Mouse (Mus musculus) hindbrain, postnatal 0 days (tissue): ENCODE results near the gene Pfdn4. TPM values are rescaled to one million over a fixed set of nuclear protein-coding genes. Genes with fewer than 3 reads are reported as not detected.
A peak's percentile ranks its signal among the peaks of the same experiment; 100 is the strongest.

Experiments
- ATAC-seq: fragments of 200-750 bp; cut with Nextera tagmentation; 2 replicates; pipeline ENCODE4 v1.8.0; 2017; ENCODE audit warnings: mild to moderate bottlenecking, moderate TSS enrichment, moderate library complexity
- DNase-seq: peaks from one replicate; pipeline ENCODE4 v3.0.0-alpha.2; 2015; ENCODE audit warnings: low spot score
- H3K27ac ChIP-seq: fragments of 300-500 bp; sonication (generic); 2 replicates; pipeline ENCODE4 v1.5.1; 2014; ENCODE audit warnings: mild to moderate bottlenecking
- H3K27me3 ChIP-seq: fragments of 300-500 bp; sonication (generic); 2 replicates; pipeline ENCODE4 v1.6.1; 2014; ENCODE audit warnings: low read length, mixed read lengths; ENCODE audit not compliant: insufficient read depth
- H3K36me3 ChIP-seq: fragments of 300-500 bp; sonication (generic); 2 replicates; pipeline ENCODE4 v1.6.1; 2014; ENCODE audit warnings: low read length, mixed read lengths; ENCODE audit not compliant: insufficient read depth
- H3K4me1 ChIP-seq: fragments of 300-500 bp; sonication (generic); 2 replicates; pipeline ENCODE4 v1.6.1; 2014; ENCODE audit warnings: antibody characterized with exemption, low read length, mixed read lengths; ENCODE audit not compliant: insufficient read depth
- H3K4me2 ChIP-seq: fragments of 300-500 bp; sonication (generic); 2 replicates; pipeline ENCODE4 v1.6.1; 2014; ENCODE audit warnings: low read depth, mild to moderate bottlenecking, low read length, moderate library complexity, mixed read lengths
- H3K4me3 ChIP-seq: fragments of 300-500 bp; sonication (generic); 2 replicates; pipeline ENCODE4 v1.5.1; 2014; ENCODE audit warnings: low read length
- H3K9ac ChIP-seq: fragments of 300-500 bp; sonication (generic); replicated peaks from 2 replicates; pipeline ENCODE4 v1.6.1; 2014; ENCODE audit warnings: mild to moderate bottlenecking, low read length, moderate library complexity, mixed read lengths
- H3K9me3 ChIP-seq: fragments of 300-500 bp; sonication (generic); 2 replicates; pipeline ENCODE4 v1.6.1; 2016; ENCODE audit warnings: low read length, mixed read lengths
- CTCF ChIP-seq: IDR thresholded peaks from 2 replicates; pipeline ENCODE4 v1.5.1; 2016; ENCODE audit warnings: antibody characterized with exemption, control low read depth, low read depth
- WGBS: fragments of 180-500 bp; shearing (Covaris S2); extraction: QIAGEN DNeasy Blood & Tissue Kit; methylation state at CpG from one replicate; pipeline ENCODE4 v1.1.7; 2014; 5-methylcytosine and 5-hydroxymethylcytosine counted together
- polyA plus RNA-seq: library from polyadenylated mRNA; unstranded; fragments of >200 nt; fragmentation: Nextera tagmentation; extraction: Ambion mirVana; gene quantifications from 2 replicates; pipeline ENCODE4 v1.2.1, GENCODE M21; 2015
- total RNA-seq: library from RNA; depleted of rRNA; stranded (reverse); fragments of >200 nt; gene quantifications from 2 replicates; pipeline ENCODE4 v1.2.3, GENCODE M21; 2014; rRNA removed

Pfdn4 gene
- total and polyA plus RNA-seq, 2 experiments from 2014 or later: 67.7 to 147 TPM

GRCm38 (mm10) chr2:170563956-170564855, 68.0 kb downstream of the Pfdn4 start:
- no peaks in the 10 kb centered on the region for H3K4me1 ChIP-seq
- WGBS: 63% methylated on average over 15 of the region's 15 CpGs
- TF ChIP-seq CTCF: no peak
- no peaks in the 10 kb centered on the region for H3K9me3 ChIP-seq
- ATAC-seq: 0 out of 2 replicates have a peak, but pooled peaks have one; percentile 18
- H3K4me3 ChIP-seq: no peak overlapping the region
- H3K27ac ChIP-seq: no peak overlapping the region
- no peak overlapping the region for H3K4me2 ChIP-seq
- no peaks in the 10 kb centered on the region for H3K36me3 ChIP-seq
- no peak overlapping the region for H3K9ac ChIP-seq
- H3K27me3 ChIP-seq: no peaks in the 10 kb centered on the region
- no peak for DNase-seq

GRCm38 (mm10) chr2:170564995-170565394, 68.8 kb downstream of the Pfdn4 start:
- TF ChIP-seq CTCF: no peak
- no peak for ATAC-seq
- Histone ChIP-seq H3K4me3 (no peak overlapping the region), H3K36me3 (no peaks in the 10 kb centered on the region), H3K27ac (no peak overlapping the region), H3K27me3 (no peaks in the 10 kb centered on the region), H3K9ac (no peak overlapping the region), H3K4me1 (no peaks in the 10 kb centered on the region), H3K9me3 (no peaks in the 10 kb centered on the region), H3K4me2 (no peak overlapping the region)
- 92% methylated on average over 8 of the region's 8 CpGs for WGBS
- no peak for DNase-seq

Other genes with a start within 250 kb of the Pfdn4 start
- gene Bcas1, start 68.6 kb upstream of the Pfdn4 start, total RNA-seq: 22.6 and 40.6 TPM in 2 replicates
- 34.6 and 41.3 TPM in 2 replicates for gene Bcas1, start 68.6 kb upstream of the Pfdn4 start, polyA plus RNA-seq
- not detected in 2 replicates for gene Cyp24a1, start 717 bp downstream of the Pfdn4 start, total RNA-seq
- gene Cyp24a1, start 717 bp downstream of the Pfdn4 start, polyA plus RNA-seq: 0.08 and 0.09 TPM in 2 replicates
- not detected in 2 replicates for gene 4930470P17Rik, start 105.6 kb downstream of the Pfdn4 start, total RNA-seq
- gene 4930470P17Rik, start 105.6 kb downstream of the Pfdn4 start, polyA plus RNA-seq: 0.21 and 0.26 TPM in 2 replicates
- 29.7 and 34.9 TPM in 2 replicates for gene Dok5, start 235.4 kb downstream of the Pfdn4 start, total RNA-seq
- gene Dok5, start 235.4 kb downstream of the Pfdn4 start, polyA plus RNA-seq: 32.6 and 38.0 TPM in 2 replicates